Mouse (Mus musculus): ENCODE results near the gene Tmem109. TPM values are rescaled to one million over a fixed set of nuclear protein-coding genes. Genes with fewer than 3 reads are reported as not detected.

The Tmem109 gene
- polyA plus RNA-seq, 1 experiment from 2014 or later: 50.7 TPM

- 0 out of 2 replicates have a peak, but pooled peaks have one; percentile 18 for ATAC-seq
- Histone ChIP-seq H3K9ac (ENCODE audit: low read depth, low read length) (no peak overlapping the region), H3K4me3 (ENCODE audit: low read length) (no peak overlapping the region), H3K9me3 (ENCODE audit: control insufficient read depth, low read length) (no peaks in the 10 kb centered on the region), H3K4me2 (ENCODE audit: low read length) (no peak overlapping the region), H3K27me3 (replicated peaks; ENCODE audit: control insufficient read depth, insufficient read depth, low read length) (no peaks in the 10 kb centered on the region), H3K4me1 (ENCODE audit: control insufficient read depth, insufficient read depth, low read depth, low read length) (no peaks in the 10 kb centered on the region; the same call in 1 of the 2 replicates), H3K27ac (ENCODE audit: low read depth, low read length) (no peak overlapping the region), H3K36me3 (ENCODE audit: control insufficient read depth, insufficient read depth, low read length) (peaks cover 37% of the 10 kb centered on the region)
- WGBS: 47% methylated on average over 2 of the region's 2 CpGs
These were observed 25.3 kb downstream of the Tmem109 start for GRCm38 (mm10) chr19:10856520-10856919.

- 90% methylated on average over 3 of the region's 3 CpGs for WGBS
- Histone ChIP-seq H3K9ac (ENCODE audit: low read depth, low read length) (no peak overlapping the region), H3K9me3 (ENCODE audit: control insufficient read depth, low read length) (no peaks in the 10 kb centered on the region), H3K36me3 (ENCODE audit: control insufficient read depth, insufficient read depth, low read length) (peaks cover 30% of the 10 kb centered on the region), H3K4me1 (ENCODE audit: control insufficient read depth, insufficient read depth, low read depth, low read length) (no peaks in the 10 kb centered on the region; the same call in 1 of the 2 replicates), H3K27me3 (replicated peaks; ENCODE audit: control insufficient read depth, insufficient read depth, low read length) (no peaks in the 10 kb centered on the region), H3K4me3 (ENCODE audit: low read length) (no peak overlapping the region), H3K27ac (ENCODE audit: low read depth, low read length) (no peak overlapping the region), H3K4me2 (ENCODE audit: low read length) (no peak overlapping the region)
- ATAC-seq: no peak
These were observed 26.4 kb downstream of the Tmem109 start for GRCm38 (mm10) chr19:10855422-10855821.

- WGBS: 32% methylated on average over 3 of the region's 3 CpGs
These were observed 34.3 kb downstream of the Tmem109 start for GRCm38 (mm10) chr19:10847311-10848087.

GRCm38 (mm10) chr19:10846150-10846549, 35.7 kb downstream of the Tmem109 start:
- no peak overlapping the region for H3K27ac ChIP-seq (ENCODE audit: low read depth, low read length)
- H3K36me3 ChIP-seq (ENCODE audit: control insufficient read depth, insufficient read depth, low read length): no peaks in the 10 kb centered on the region
- no peak overlapping the region for H3K4me3 ChIP-seq (ENCODE audit: low read length)
- no peak overlapping the region for H3K4me2 ChIP-seq (ENCODE audit: low read length)
- no peak overlapping the region for H3K9ac ChIP-seq (ENCODE audit: low read depth, low read length)
- no peaks in the 10 kb centered on the region for H3K27me3 ChIP-seq (replicated peaks; ENCODE audit: control insufficient read depth, insufficient read depth, low read length)
- WGBS: 40% methylated on average over 7 of the region's 7 CpGs
- peak; percentile 69 for ATAC-seq
- H3K4me1 ChIP-seq (ENCODE audit: control insufficient read depth, insufficient read depth, low read depth, low read length): peaks cover 2% of the 10 kb centered on the region; the same call in 1 of the 2 replicates
- no peaks in the 10 kb centered on the region for H3K9me3 ChIP-seq (ENCODE audit: control insufficient read depth, low read length)

More at GRCm38 (mm10) chr19:10847311-10848087, 34.3 kb downstream of the Tmem109 start:
- ATAC-seq: no peak
- Histone ChIP-seq H3K27me3 (replicated peaks; ENCODE audit: control insufficient read depth, insufficient read depth, low read length) (no peaks in the 10 kb centered on the region), H3K4me3 (ENCODE audit: low read length) (no peak overlapping the region), H3K4me1 (ENCODE audit: control insufficient read depth, insufficient read depth, low read depth, low read length) (peaks cover 2% of the 10 kb centered on the region; the same call in 1 of the 2 replicates), H3K4me2 (ENCODE audit: low read length) (no peak overlapping the region), H3K36me3 (ENCODE audit: control insufficient read depth, insufficient read depth, low read length) (no peaks in the 10 kb centered on the region), H3K9ac (ENCODE audit: low read depth, low read length) (no peak overlapping the region), H3K27ac (ENCODE audit: low read depth, low read length) (no peak overlapping the region), H3K9me3 (ENCODE audit: control insufficient read depth, low read length) (no peaks in the 10 kb centered on the region)

GRCm38 (mm10) chr19:10845454-10845853, 36.3 kb downstream of the Tmem109 start:
- no peak for ATAC-seq
- no peaks in the 10 kb centered on the region for H3K27me3 ChIP-seq (replicated peaks; ENCODE audit: control insufficient read depth, insufficient read depth, low read length)
- H3K4me3 ChIP-seq (ENCODE audit: low read length): no peak overlapping the region
- H3K4me1 ChIP-seq (ENCODE audit: control insufficient read depth, insufficient read depth, low read depth, low read length): peaks cover 2% of the 10 kb centered on the region; the same call in 1 of the 2 replicates
- no peak overlapping the region for H3K9ac ChIP-seq (ENCODE audit: low read depth, low read length)
- no peaks in the 10 kb centered on the region for H3K36me3 ChIP-seq (ENCODE audit: control insufficient read depth, insufficient read depth, low read length)
- H3K9me3 ChIP-seq (ENCODE audit: control insufficient read depth, low read length): no peaks in the 10 kb centered on the region
- no peak overlapping the region for H3K4me2 ChIP-seq (ENCODE audit: low read length)
- WGBS: 83% methylated on average over 3 of the region's 3 CpGs
- H3K27ac ChIP-seq (ENCODE audit: low read depth, low read length): no peak overlapping the region

- no peak for ATAC-seq
- Histone ChIP-seq H3K4me1 (ENCODE audit: control insufficient read depth, insufficient read depth, low read depth, low read length) (peaks cover 2% of the 10 kb centered on the region; the same call in 1 of the 2 replicates), H3K27ac (ENCODE audit: low read depth, low read length) (no peak overlapping the region)
These were observed 37.6 kb downstream of the Tmem109 start for GRCm38 (mm10) chr19:10844206-10844605.

GRCm38 (mm10) chr19:10842914-10843313, 38.9 kb downstream of the Tmem109 start:
- peaks cover 2% of the 10 kb centered on the region; the same call in 1 of the 2 replicates for H3K4me1 ChIP-seq (ENCODE audit: control insufficient read depth, insufficient read depth, low read depth, low read length)
- H3K27me3 ChIP-seq (replicated peaks; ENCODE audit: control insufficient read depth, insufficient read depth, low read length): no peaks in the 10 kb centered on the region
- H3K9me3 ChIP-seq (ENCODE audit: control insufficient read depth, low read length): no peaks in the 10 kb centered on the region
- 41% methylated on average over 24 of the region's 24 CpGs for WGBS
- no peak overlapping the region for H3K27ac ChIP-seq (ENCODE audit: low read depth, low read length)
- H3K4me2 ChIP-seq (ENCODE audit: low read length): no peak overlapping the region; the same call in 1 of the 2 replicates
- ATAC-seq: no peak
- H3K9ac ChIP-seq (ENCODE audit: low read depth, low read length): no peak overlapping the region
- no peaks in the 10 kb centered on the region for H3K36me3 ChIP-seq (ENCODE audit: control insufficient read depth, insufficient read depth, low read length)
- no peak overlapping the region for H3K4me3 ChIP-seq (ENCODE audit: low read length)

More at GRCm38 (mm10) chr19:10844206-10844605, 37.6 kb downstream of the Tmem109 start:
- Histone ChIP-seq H3K9me3 (ENCODE audit: control insufficient read depth, low read length) (no peaks in the 10 kb centered on the region), H3K9ac (ENCODE audit: low read depth, low read length) (no peak overlapping the region), H3K36me3 (ENCODE audit: control insufficient read depth, insufficient read depth, low read length) (no peaks in the 10 kb centered on the region), H3K4me3 (ENCODE audit: low read length) (no peak overlapping the region), H3K27me3 (replicated peaks; ENCODE audit: control insufficient read depth, insufficient read depth, low read length) (no peaks in the 10 kb centered on the region), H3K4me2 (ENCODE audit: low read length) (no peak overlapping the region)
- 90% methylated on average over 5 of the region's 5 CpGs for WGBS

GRCm38 (mm10) chr19:10841721-10842626, 39.8 kb downstream of the Tmem109 start:
- WGBS: 53% methylated on average over 16 of the region's 16 CpGs
- Histone ChIP-seq H3K27me3 (replicated peaks; ENCODE audit: control insufficient read depth, insufficient read depth, low read length) (no peaks in the 10 kb centered on the region), H3K9me3 (ENCODE audit: control insufficient read depth, low read length) (no peaks in the 10 kb centered on the region), H3K4me2 (ENCODE audit: low read length) (no peak overlapping the region), H3K9ac (ENCODE audit: low read depth, low read length) (no peak overlapping the region), H3K27ac (ENCODE audit: low read depth, low read length) (no peak overlapping the region), H3K36me3 (ENCODE audit: control insufficient read depth, insufficient read depth, low read length) (no peaks in the 10 kb centered on the region), H3K4me3 (ENCODE audit: low read length) (no peak overlapping the region), H3K4me1 (ENCODE audit: control insufficient read depth, insufficient read depth, low read depth, low read length) (no peaks in the 10 kb centered on the region; the same call in 1 of the 2 replicates)
- no peak for ATAC-seq
